Mouse (Mus musculus) c-Kit-positive CD71-positive TER-119-positive erythroid progenitor cells, embryonic 14.5 days (primary cell): ENCODE measurements around the gene Mta2.

Experiments used
- DNase-seq: peaks from one replicate; pipeline ENCODE4 v3.0.0-alpha.2; 2013; ENCODE audit warnings: low spot score

Mta2 gene

GRCm38 (mm10) chr19:8929224-8930088, 12.2 kb upstream of the Mta2 start, which contains the start of the genes Rom1 and Eml3:
TSS of gene Rom1 (minus strand) at chr19:8929356.
TSS of gene Eml3 (plus strand) at chr19:8929552.
- DNase-seq, result peak; percentile 82

- DNase-seq, result no peak
Measured at GRCm38 (mm10) chr19:8930117-8930516, 11.6 kb upstream of the Mta2 start.

DNA sequence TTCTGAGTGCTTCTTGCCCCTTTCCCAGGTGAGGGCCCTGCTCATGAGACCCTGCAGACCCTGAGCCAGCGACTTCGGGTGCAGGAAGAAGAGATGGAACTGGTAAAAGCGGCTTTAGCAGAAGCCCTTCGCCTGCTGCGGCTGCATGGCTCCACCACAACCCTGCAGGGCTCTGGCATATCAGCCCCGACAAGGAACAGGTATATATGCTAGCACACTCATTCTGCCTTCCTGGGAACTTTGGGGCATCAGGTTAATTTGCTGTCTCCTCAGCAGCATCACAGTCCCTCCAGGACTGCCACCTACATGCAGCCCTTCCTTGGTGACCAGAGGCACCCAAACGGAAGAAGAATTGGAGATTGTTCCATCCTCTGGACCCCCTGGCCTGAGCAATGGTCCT, 10.9 kb upstream of the Mta2 start:
- no peak for DNase-seq

GRCm38 (mm10) chr19:8936736-8937135, 4.9 kb upstream of the Mta2 start:
- no peak for DNase-seq

DNA sequence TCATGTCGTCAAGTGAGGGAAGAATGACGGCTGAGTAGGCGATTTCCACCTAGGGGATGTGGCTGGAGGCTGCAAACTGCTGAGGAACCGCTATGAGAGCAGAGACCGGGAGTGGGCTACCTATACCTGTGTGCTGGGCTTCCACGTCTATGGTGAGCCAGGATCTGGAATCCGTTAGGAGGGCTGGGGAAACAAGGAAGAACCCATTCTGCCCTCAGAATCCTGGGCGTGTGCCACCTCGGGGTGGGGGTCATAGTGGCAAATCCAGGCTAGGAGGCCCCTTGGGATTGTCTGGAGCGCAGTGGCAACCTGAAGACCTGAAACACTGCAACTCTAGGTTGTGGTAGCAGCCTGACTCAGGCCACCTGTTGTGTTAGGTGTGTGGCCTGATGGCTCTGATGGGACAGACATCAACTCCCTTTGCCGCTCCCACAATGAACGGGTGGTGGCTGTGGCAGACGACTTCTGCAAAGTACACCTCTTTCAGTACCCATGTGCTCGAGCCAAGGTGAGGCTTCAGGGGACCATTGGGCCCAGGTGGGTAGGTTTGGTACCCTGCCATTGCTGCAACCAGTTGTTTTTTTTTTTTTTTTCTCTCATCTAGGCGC, 1.0 kb upstream of the Mta2 start:
- no peak for DNase-seq

- no peak for DNase-seq
Measured at GRCm38 (mm10) chr19:8941136-8941514, 550 bp upstream of the Mta2 start.

DNA sequence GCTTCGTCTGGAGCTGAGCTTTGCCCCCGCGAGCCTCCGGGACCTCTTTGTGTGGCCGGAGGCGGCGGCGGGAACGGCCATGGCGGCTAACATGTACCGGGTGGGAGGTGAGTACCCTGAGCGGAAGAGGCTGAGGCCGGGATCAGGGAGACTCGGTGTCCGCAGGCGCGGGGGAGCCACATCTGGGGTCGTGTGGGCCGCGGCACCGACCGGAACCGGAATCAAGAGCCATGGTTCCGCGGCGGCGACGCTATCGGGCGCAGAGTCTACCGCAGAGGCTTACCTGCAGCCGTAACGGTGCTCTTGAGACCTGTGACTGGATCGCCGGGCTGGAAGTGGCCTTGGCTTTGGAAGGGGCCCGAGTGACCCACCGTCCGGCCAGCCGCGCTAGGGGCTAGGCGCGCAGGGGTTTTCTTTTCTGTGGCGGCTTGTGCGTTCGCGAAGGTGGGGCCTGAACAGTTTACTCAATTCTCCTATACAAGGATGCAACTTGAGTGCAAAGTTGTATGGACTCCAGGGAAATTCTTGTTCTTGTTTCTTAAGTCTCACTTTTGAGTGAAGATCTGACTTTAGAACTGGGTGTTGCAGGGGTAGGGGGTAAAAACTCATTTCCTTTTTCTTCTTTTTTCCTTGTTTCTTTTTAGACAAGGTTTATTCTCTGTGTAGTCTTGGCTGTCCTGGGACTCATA, 745 bp downstream of the Mta2 start:
- DNase-seq, result no peak

- no peak for DNase-seq
Measured at GRCm38 (mm10) chr19:8943047-8943446, 1.4 kb downstream of the Mta2 start.

- DNase-seq, result peak; percentile 64
Measured at GRCm38 (mm10) chr19:8944062-8944461, 2.4 kb downstream of the Mta2 start.

- peak; percentile 75 for DNase-seq
Measured at GRCm38 (mm10) chr19:8944750-8945149, 3.1 kb downstream of the Mta2 start.

DNA sequence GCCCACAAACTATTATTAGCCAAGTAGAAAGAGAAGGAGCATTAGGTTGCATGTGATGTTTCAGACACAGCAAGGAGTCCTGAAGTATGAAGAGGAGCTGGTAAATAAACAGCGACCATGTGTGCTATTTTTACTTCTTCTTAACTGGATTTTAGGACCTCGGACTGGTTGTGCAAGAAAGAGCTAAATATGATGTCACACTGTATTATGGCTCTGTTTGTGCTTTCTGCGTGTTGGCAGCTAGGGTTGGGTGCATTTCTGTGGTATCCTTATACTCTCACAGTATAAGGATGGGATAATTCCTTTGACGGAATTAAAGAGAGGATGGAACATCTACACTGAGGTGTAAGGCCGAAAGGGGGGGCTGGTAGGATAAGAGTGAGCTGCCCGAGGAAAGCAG, 3.6 kb downstream of the Mta2 start:
- DNase-seq, result no peak

GRCm38 (mm10) chr19:8946929-8947328, 5.3 kb downstream of the Mta2 start:
- no peak for DNase-seq

DNA sequence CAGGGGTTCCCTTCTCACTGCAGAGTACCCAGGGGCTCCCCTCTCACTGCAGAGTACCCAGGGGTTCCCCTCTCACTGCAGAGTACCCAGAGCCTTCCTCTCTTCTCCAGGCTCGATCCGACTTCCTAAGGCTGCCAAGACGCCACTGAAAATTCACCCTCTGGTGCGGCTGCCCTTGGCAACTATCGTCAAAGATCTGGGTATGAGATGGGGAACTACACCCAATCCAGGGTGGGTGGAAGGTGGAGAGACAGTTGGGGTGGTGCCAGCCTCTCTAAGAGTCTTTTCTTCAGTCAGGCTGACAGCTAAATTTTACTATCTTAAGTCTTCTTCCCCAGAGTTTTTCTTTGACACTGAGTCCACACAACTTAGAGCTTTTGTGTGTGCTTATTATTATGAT, 8.5 kb downstream of the Mta2 start:
- DNase-seq, result no peak

GRCm38 (mm10) chr19:8952241-8952640, 10.6 kb downstream of the Mta2 start:
- DNase-seq, result no peak

DNA sequence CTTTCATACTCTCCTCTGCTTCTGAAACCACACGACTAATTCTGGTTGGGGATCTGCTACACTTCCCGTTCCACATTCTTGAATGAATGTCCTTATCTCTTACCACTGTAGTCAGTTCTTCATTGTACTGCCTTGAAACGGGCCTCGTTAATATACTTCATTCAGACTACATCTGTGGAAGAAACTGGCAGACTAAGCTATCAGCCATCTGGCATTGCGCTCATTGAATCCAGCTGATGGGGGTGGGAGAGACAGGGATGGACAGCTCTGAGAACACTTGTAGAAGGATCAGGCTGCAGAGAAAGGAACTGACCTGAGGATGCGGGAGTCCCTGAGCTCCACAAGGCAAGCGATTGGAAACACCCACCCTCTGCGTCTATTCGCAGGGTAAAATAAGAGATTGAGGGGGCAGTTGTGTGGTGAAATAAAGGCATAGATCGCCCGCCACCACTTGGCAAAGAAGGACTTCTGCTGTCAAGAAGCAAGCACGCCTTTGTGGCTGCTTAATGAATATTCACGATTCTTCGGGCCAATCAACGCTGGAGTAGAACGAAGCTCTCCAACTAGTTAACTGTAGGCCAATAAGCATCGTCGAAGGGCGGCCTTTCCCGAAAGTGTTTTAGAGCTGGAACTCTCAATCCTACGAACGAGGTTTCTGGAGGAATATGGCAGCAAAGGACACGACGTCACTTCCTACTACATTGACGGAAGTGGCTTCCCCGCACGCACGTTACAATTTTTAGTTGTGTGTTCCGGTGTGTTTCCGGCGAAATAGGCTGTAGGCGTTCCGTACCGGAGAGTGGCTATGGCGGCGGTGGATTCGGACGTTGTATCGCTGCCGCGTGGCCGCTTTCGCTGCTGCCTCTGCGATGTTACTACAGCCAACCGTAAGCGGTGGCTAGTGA, 11.7 kb downstream of the Mta2 start, which contains the start of gene Tut1:
Gene Tut1, plus strand, starts transcription at position 713 of the 905 bp plus-strand sequence.
- DNase-seq, result peak; percentile 93

DNA sequence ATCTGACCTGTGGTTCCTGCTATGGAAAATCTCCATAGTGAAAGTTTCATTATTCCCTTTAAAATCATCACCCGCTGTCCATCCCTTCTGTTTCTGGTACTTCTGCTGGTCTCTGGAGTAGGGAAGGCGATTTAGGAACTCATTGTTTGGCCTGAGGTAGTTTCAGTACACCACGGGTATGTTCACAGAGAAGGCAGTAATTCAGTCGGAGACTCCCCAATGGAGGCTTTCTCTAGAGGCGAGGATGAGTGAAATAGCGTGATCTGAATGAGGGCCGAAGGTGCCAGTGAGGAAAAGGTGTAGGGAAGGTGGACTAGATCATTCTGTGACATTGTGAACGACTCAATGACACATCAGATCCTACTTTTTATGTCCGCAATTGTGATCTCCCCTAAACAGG, 12.5 kb downstream of the Mta2 start:
- DNase-seq, result no peak

DNA sequence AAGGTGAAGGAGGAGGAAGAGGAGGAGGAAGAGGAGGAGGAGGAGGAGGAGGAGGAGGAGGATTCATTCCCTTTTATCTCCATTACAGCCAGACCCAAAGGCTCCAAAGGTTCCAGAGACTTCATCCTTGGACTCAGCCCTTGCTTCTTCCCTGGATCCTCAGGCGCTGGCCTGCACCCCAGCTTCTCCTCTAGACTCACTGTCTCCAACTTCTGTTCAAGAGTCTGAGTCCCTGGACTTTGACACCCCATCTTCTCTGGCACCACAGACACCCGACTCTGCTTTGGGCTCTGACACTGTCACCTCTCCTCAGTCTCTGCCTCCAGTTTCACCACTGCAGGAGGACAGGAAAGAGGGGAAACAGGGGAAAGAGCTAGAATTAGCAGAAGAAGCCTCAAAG, 20.6 kb downstream of the Mta2 start:
- no peak for DNase-seq

DNA sequence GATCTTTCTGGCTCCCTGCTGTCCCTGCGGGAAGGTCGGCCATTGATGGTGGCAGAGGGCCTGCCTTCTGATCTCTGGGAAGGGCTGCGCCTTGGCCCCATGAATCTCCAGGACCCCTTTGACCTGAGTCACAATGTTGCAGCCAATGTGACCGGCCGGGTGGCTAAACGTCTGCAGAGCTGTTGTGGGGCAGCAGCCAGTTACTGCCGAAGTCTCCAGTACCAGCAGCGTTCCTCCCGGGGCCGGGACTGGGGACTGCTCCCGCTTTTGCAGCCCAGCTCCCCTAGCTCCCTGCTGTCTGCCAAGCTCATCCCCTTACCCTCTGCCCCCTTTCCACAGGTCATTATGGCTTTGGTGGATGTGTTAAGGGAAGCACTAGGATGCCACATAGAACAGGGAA, 23.4 kb downstream of the Mta2 start:
- DNase-seq, result no peak

GRCm38 (mm10) chr19:8965771-8966170, 24.1 kb downstream of the Mta2 start:
- DNase-seq, result no peak

GRCm38 (mm10) chr19:8966198-8966589, 24.5 kb downstream of the Mta2 start:
- no peak for DNase-seq

GRCm38 (mm10) chr19:8966590-8967372, 25.1 kb downstream of the Mta2 start, which contains the start of gene Eef1g:
TSS of gene Eef1g (plus strand) at chr19:8967041.
- DNase-seq, result peak; percentile 99
